Mouse (Mus musculus) R1 (cell line): ENCODE results near the gene Mturn.

ENCODE experiments used
- DNase-seq: peaks from one replicate; pipeline ENCODE4 v3.0.0-alpha.2; 2018; ENCODE audit warnings: low read depth, low spot score

The Mturn gene

GRCm38 (mm10) chr6:54729451-54730105, 48.2 kb downstream of the Mturn start:
- no peak for DNase-seq

GRCm38 (mm10) chr6:54731726-54732125, 50.3 kb downstream of the Mturn start:
- DNase-seq, result no peak

GRCm38 (mm10) chr6:54732721-54733120, 51.3 kb downstream of the Mturn start:
- DNase-seq, result no peak

GRCm38 (mm10) chr6:54736126-54736525, 54.7 kb downstream of the Mturn start:
- DNase-seq, result no peak

- DNase-seq, result no peak
Measured at GRCm38 (mm10) chr6:54737255-54737654, 55.8 kb downstream of the Mturn start.

GRCm38 (mm10) chr6:54737684-54738083, 56.3 kb downstream of the Mturn start:
- no peak for DNase-seq

GRCm38 (mm10) chr6:54749056-54749455, 67.6 kb downstream of the Mturn start:
- DNase-seq, result no peak

GRCm38 (mm10) chr6:54751621-54752020, 70.2 kb downstream of the Mturn start:
- DNase-seq, result no peak

GRCm38 (mm10) chr6:54752076-54752475, 70.7 kb downstream of the Mturn start:
- no peak for DNase-seq
